Mouse (Mus musculus): Measurements from ENCODE around the gene Vmn1r151.
"Not testable (repeated sequence)": the region's sequence is repeated elsewhere in the genome, so short reads cannot be mapped to it uniquely, and the experiment has no call there.

Gene Vmn1r151

GRCm38 (mm10) chr7:22499578-22499977, at the start of gene Vmn1r151:
TSS of gene Vmn1r151 (minus strand) at chr7:22499678.
- not testable (repeated sequence) for DNase-seq (ENCODE audit: low spot score)

- not testable (repeated sequence) for DNase-seq (ENCODE audit: low spot score)
These were observed 35.3 kb upstream of the Vmn1r151 start, which contains the start of gene Gm8677 for GRCm38 (mm10) chr7:22534787-22535186. TSS of gene Gm8677 (minus strand) at chr7:22534887.

- not testable (repeated sequence) for DNase-seq (ENCODE audit: low spot score)
These were observed 23.2 kb upstream of the Vmn1r151 start, which contains the start of gene Vmn1r152 for GRCm38 (mm10) chr7:22522667-22523066. TSS of gene Vmn1r152 (plus strand) at chr7:22522967.

GRCm38 (mm10) chr7:22463975-22464374, 35.5 kb downstream of the Vmn1r151 start, which contains the start of gene Gm10665:
TSS of gene Gm10665 (minus strand) at chr7:22464075.
- DNase-seq (ENCODE audit: low spot score) = not testable (repeated sequence)

All from layer of hippocampus, adult 11-12 months (tissue).